8 mouse cellular contexts compared by ENCODE assay signal in genomic region chr3:142881872-142882623, GRCm38 (mm10). TPM values are rescaled to one million over a fixed set of nuclear protein-coding genes. Genes with fewer than 3 reads are reported as not detected.
DNase-seq lines count a peak whose midpoint lies in the region; ATAC-seq and TF ChIP-seq lines count a peak whose summit lies in the region.

TSS of gene Pkn2 (minus strand) at chr3:142882004.

- H3K9ac ChIP-seq in ES-E14 (ENCODE audit: insufficient read depth, low read depth, low read length, poor library complexity, severe bottlenecking), result peak within 1 kb of the TSS; percentile 98
- H3K9ac ChIP-seq in forebrain, embryonic 15.5 days (replicated peaks), result peak within 1 kb of the TSS; percentile 82

- under 1% methylated on average over 68 of the region's 84 CpGs for WGBS in forebrain, embryonic 15.5 days
- WGBS in lung, adult 2 months, result under 1% methylated on average over 83 of the region's 84 CpGs

- no peaks in the 10 kb centered on the region for H3K27me3 ChIP-seq in forebrain, embryonic 15.5 days

- TF ChIP-seq POLR2A in lung, adult 2 months (IDR thresholded peaks at IDR 0.05; ENCODE audit: borderline replicate concordance, extremely low read depth, low read depth, low read length), result peak; percentile 68; the same call in 1 of the 2 replicates

- no peak for TF ChIP-seq CTCF in lung, adult 2 months (IDR thresholded peaks at IDR 0.05; ENCODE audit: insufficient read depth, low read length)

- H3K36me3 ChIP-seq in ES-E14 (ENCODE audit: control insufficient read depth, insufficient read depth, low read length, poor library complexity, severe bottlenecking), result no peaks in the 10 kb centered on the region
- H3K36me3 ChIP-seq in forebrain, embryonic 15.5 days, result no peaks in the 10 kb centered on the region

- peak within 1 kb of the TSS; percentile 97 to 99 for H3K4me3 ChIP-seq in ES-E14 (ENCODE audit: insufficient read depth in 1 of 2, low read depth in 1 of 2, low read length in 2 of 2, poor library complexity in 1 of 2, severe bottlenecking in 1 of 2)
- H3K4me3 ChIP-seq in forebrain, embryonic 15.5 days, result peak within 1 kb of the TSS; percentile 91
- H3K4me3 ChIP-seq in lung, adult 2 months (replicated peaks; ENCODE audit: extremely low read depth, low read depth, low read length), result peak within 1 kb of the TSS; percentile 89

- intact Hi-C loops in heart, postnatal 25 days (cut with DNase I), result loop anchor here (5.0 kb wide), 1 partner anchor 115 kb away; the partner anchor contains the start of gene Gtf2b

- H3K4me1 ChIP-seq in ES-E14 (ENCODE audit: control insufficient read depth in 2 of 2, insufficient read depth in 2 of 2, low read length in 2 of 2, poor library complexity in 1 of 2), result peaks cover 1 to 7% of the 10 kb centered on the region in 2 experiments; a peak in 1 of 4 replicates
- H3K4me1 ChIP-seq in forebrain, embryonic 15.5 days, result peaks cover 10% of the 10 kb centered on the region
- no peaks in the 10 kb centered on the region for H3K4me1 ChIP-seq in lung, adult 2 months (ENCODE audit: control insufficient read depth, insufficient read depth, low read length)

- ATAC-seq in forebrain, embryonic 15.5 days (replicated peaks), result peak; percentile 99
- ATAC-seq in neutrophil, adult 5-6 weeks (ENCODE audit: extremely low read depth, insufficient number of reproducible peaks, low FRiP score, poor library complexity, severe bottlenecking), result peak; percentile 90

- in situ Hi-C loops in ES-E14 (cut with MboI; ENCODE audit: low sequenced_read_pairs in 2 of 2, unreplicated experiment in 2 of 2), result no loop called here

- DNase-seq in ES-E14 (ENCODE audit: low read depth, low spot score), result peak; percentile 94
- peak; percentile 98 for DNase-seq in cerebellum, adult 11-12 months
- peak; percentile 99 for DNase-seq in heart, postnatal 25 days (ENCODE audit: low spot score)
- DNase-seq in layer of hippocampus, adult 18-20 months (ENCODE audit: low spot score in 2 of 2), result peak; percentile 99
- DNase-seq in lung, adult 2 months, result peak; percentile 98
- DNase-seq in thymus, adult 18-20 months, result peak; percentile 97 to 98

- peak within 1 kb of the TSS; percentile 92 for H3K27ac ChIP-seq in ES-E14 (ENCODE audit: insufficient read depth, low read depth, low read length, poor library complexity, severe bottlenecking)
- peak within 1 kb of the TSS; percentile 97 for H3K27ac ChIP-seq in forebrain, embryonic 15.5 days (replicated peaks)

- H3K9me3 ChIP-seq in ES-E14 (ENCODE audit: control insufficient read depth, insufficient read depth, low read depth, low read length), result no peaks in the 10 kb centered on the region
- H3K9me3 ChIP-seq in forebrain, embryonic 15.5 days, result no peaks in the 10 kb centered on the region

- peak within 1 kb of the TSS; percentile 57 for H3K4me2 ChIP-seq in forebrain, embryonic 15.5 days (replicated peaks)

TF ChIP-seq in ES-E14, 5 proteins besides CTCF, POLR2A, EP300 and RAD21:
- TF ChIP-seq ZNF384 (IDR thresholded peaks at IDR 0.05; ENCODE audit: low read depth, low read length) (no peak), HCFC1 (IDR thresholded peaks at IDR 0.05; ENCODE audit: borderline replicate concordance, insufficient read depth, low read length) (peak; percentile 77; the same call in 1 of the 2 replicates), ZC3H11A (IDR thresholded peaks at IDR 0.05; ENCODE audit: borderline replicate concordance, low read depth, low read length) (no peak)

RNA-seq across cellular contexts. Expression of gene Pkn2, which starts in this region (rescaled TPM):
- total RNA-seq in ES-E14 (2012; rRNA removed), result 119 and 152 TPM in 2 replicates
- polyA plus RNA-seq in forebrain, embryonic 15.5 days (2015; fragmentation: Nextera tagmentation; extraction: Ambion mirVana), result 33.3 and 34.2 TPM in 2 replicates
- 10 to 100 TPM; 42.2 to 42.3 TPM for total RNA-seq in heart, postnatal 25 days (2021)
- total RNA-seq in layer of hippocampus, adult 18-20 months (2021), result 10 to 100 TPM; 28.4 to 29.4 TPM
- 17.6 and 44.1 TPM in 2 replicates for polyA plus RNA-seq in lung, adult 2 months (2012; rRNA removed)
- 97.1 and 114 TPM in 2 replicates for total RNA-seq in neutrophil, adult 5-6 weeks (2017)

Comparison
In these comparisons a context has a peak if more than half of its experiments do, and no peak if none do; other contexts are left out.
1. Peak in every context shown above with its lines: DNase-seq, ATAC-seq, H3K4me3 ChIP-seq and H3K27ac ChIP-seq.